In genomic region chr3:152397335-152397940, GRCm38 (mm10) we compare ENCODE assay signal across 8 mouse cellular contexts. TPM values are rescaled to one million over a fixed set of nuclear protein-coding genes. Genes with fewer than 3 reads are reported as not detected.
DNase-seq lines count a peak whose midpoint lies in the region; ATAC-seq lines count a peak whose summit lies in the region.

No protein-coding gene starts in this region.

- no peaks in the 10 kb centered on the region; the same call in 1 of the 2 replicates for H3K36me3 ChIP-seq in heart, embryonic 11.5 days (ENCODE audit: control insufficient read depth, insufficient read depth, low read length)
- 0 out of 2 replicates have a peak, but pooled peaks cover 4% of the 10 kb centered on the region for H3K36me3 ChIP-seq in hindbrain, embryonic 12.5 days

- H3K4me3 ChIP-seq in heart, embryonic 11.5 days (ENCODE audit: low read depth, low read length): peak overlapping the region; percentile 77
- H3K4me3 ChIP-seq in hindbrain, embryonic 12.5 days: peak overlapping the region; percentile 81

- intact Hi-C loops in heart, postnatal 36 days (cut with DNase I): loop anchor here (1.0 to 10.0 kb wide), 2 partner anchors 80 to 317 kb away; partner anchors contain the start of gene Pigk

- peak overlapping the region; percentile 99 for H3K27ac ChIP-seq in heart, embryonic 11.5 days (ENCODE audit: low read depth, low read length)
- H3K27ac ChIP-seq in hindbrain, embryonic 12.5 days: no peak overlapping the region

- WGBS in heart, embryonic 11.5 days (ENCODE audit: insufficient replicate concordance): 49% methylated on average over 9 of the region's 9 CpGs
- WGBS in hindbrain, embryonic 12.5 days: 64% methylated on average over 9 of the region's 9 CpGs

- no peak for ATAC-seq in heart, embryonic 11.5 days (replicated peaks; ENCODE audit: insufficient number of reproducible peaks, low FRiP score, low TSS enrichment)
- no peak for ATAC-seq in hindbrain, embryonic 12.5 days (ENCODE audit: low FRiP score)
- peak; percentile 49 for ATAC-seq in megakaryocyte-erythroid progenitor cell, adult 5-6 weeks (replicated peaks; ENCODE audit: low FRiP score, low TSS enrichment, poor library complexity, severe bottlenecking)

- peaks cover 21% of the 10 kb centered on the region for H3K4me1 ChIP-seq in heart, embryonic 11.5 days (ENCODE audit: control insufficient read depth, insufficient read depth, low read length)
- H3K4me1 ChIP-seq in hindbrain, embryonic 12.5 days: peaks cover 33% of the 10 kb centered on the region

- H3K9ac ChIP-seq in heart, embryonic 11.5 days (ENCODE audit: low read depth, low read length): peak overlapping the region; percentile 88
- H3K9ac ChIP-seq in hindbrain, embryonic 12.5 days: peak overlapping the region; percentile 98

- H3K9me3 ChIP-seq in heart, embryonic 11.5 days (replicated peaks; ENCODE audit: control insufficient read depth, low read length): no peaks in the 10 kb centered on the region
- no peaks in the 10 kb centered on the region for H3K9me3 ChIP-seq in hindbrain, embryonic 12.5 days (replicated peaks)

- peak overlapping the region; percentile 86 for H3K4me2 ChIP-seq in heart, embryonic 11.5 days
- peak overlapping the region; percentile 87 for H3K4me2 ChIP-seq in hindbrain, embryonic 12.5 days (replicated peaks)

- DNase-seq in heart, postnatal 36 days: no peak
- peak; percentile 4 for DNase-seq in Muller cell, postnatal 12 days (ENCODE audit: inconsistent ontology term)
- DNase-seq in thymus, postnatal 4 days: no peak
- DNase-seq in spleen, postnatal 14 days (ENCODE audit: low spot score in 2 of 2): no peak
- no peak for DNase-seq in thymus, postnatal 0 days (ENCODE audit: low spot score)

- H3K27me3 ChIP-seq in heart, embryonic 11.5 days (ENCODE audit: control insufficient read depth, insufficient read depth, low read length): no peaks in the 10 kb centered on the region
- H3K27me3 ChIP-seq in hindbrain, embryonic 12.5 days: no peaks in the 10 kb centered on the region

RNA-seq across cellular contexts. Expression of gene Zzz3, which starts 2.2 kb away (rescaled TPM):
- 43.0 and 46.6 TPM in 2 replicates for polyA plus RNA-seq in heart, embryonic 11.5 days (2014; fragmentation: Nextera tagmentation; extraction: Ambion mirVana)
- total RNA-seq in heart, postnatal 36 days (2021): 10 to 100 TPM; 20.5 to 24.1 TPM
- polyA plus RNA-seq in hindbrain, embryonic 12.5 days (2016; fragmentation: Nextera tagmentation; extraction: Ambion mirVana): 47.3 and 51.6 TPM in 2 replicates
- 66.1 and 66.2 TPM in 2 replicates for total RNA-seq in megakaryocyte-erythroid progenitor cell, adult 5-6 weeks (2014; fragmentation: Nextera tagmentation)
- 70.7 and 92.4 TPM in 2 replicates for total RNA-seq in megakaryocyte-erythroid progenitor cell, adult 5-6 weeks (2017)
- polyA plus RNA-seq in thymus, postnatal 0 days (2015; fragmentation: Nextera tagmentation; extraction: Ambion mirVana): 41.7 and 44.6 TPM in 2 replicates

RNA-seq across cellular contexts. Expression of gene Usp33, which starts 51.2 kb away (rescaled TPM):
- polyA plus RNA-seq in heart, embryonic 11.5 days (2014; fragmentation: Nextera tagmentation; extraction: Ambion mirVana): 31.9 and 35.1 TPM in 2 replicates
- 10 to 100 TPM; 26.3 to 26.4 TPM for total RNA-seq in heart, postnatal 36 days (2021)
- 78.7 and 87.7 TPM in 2 replicates for polyA plus RNA-seq in hindbrain, embryonic 12.5 days (2016; fragmentation: Nextera tagmentation; extraction: Ambion mirVana)
- 56.1 and 105 TPM in 2 replicates for total RNA-seq in megakaryocyte-erythroid progenitor cell, adult 5-6 weeks (2014; fragmentation: Nextera tagmentation)
- total RNA-seq in megakaryocyte-erythroid progenitor cell, adult 5-6 weeks (2017): 93.4 and 95.7 TPM in 2 replicates
- polyA plus RNA-seq in thymus, postnatal 0 days (2015; fragmentation: Nextera tagmentation; extraction: Ambion mirVana): 30.4 and 35.4 TPM in 2 replicates

RNA-seq across cellular contexts. Expression of gene Miga1, which starts 57.2 kb away (rescaled TPM):
- polyA plus RNA-seq in heart, embryonic 11.5 days (2014; fragmentation: Nextera tagmentation; extraction: Ambion mirVana): 12.8 and 16.7 TPM in 2 replicates
- total RNA-seq in heart, postnatal 36 days (2021): 10 to 100 TPM in 1 of 2 experiments, 1 to 10 TPM in 1; 9.3 to 11.3 TPM
- polyA plus RNA-seq in hindbrain, embryonic 12.5 days (2016; fragmentation: Nextera tagmentation; extraction: Ambion mirVana): 24.0 and 28.0 TPM in 2 replicates
- 16.9 and 18.8 TPM in 2 replicates for total RNA-seq in megakaryocyte-erythroid progenitor cell, adult 5-6 weeks (2014; fragmentation: Nextera tagmentation)
- 18.9 and 26.8 TPM in 2 replicates for total RNA-seq in megakaryocyte-erythroid progenitor cell, adult 5-6 weeks (2017)
- polyA plus RNA-seq in thymus, postnatal 0 days (2015; fragmentation: Nextera tagmentation; extraction: Ambion mirVana): 13.1 and 14.4 TPM in 2 replicates
